Mouse (Mus musculus) lung, adult 2 months (tissue): ENCODE data around the gene Dnttip1.

Source experiments
- CTCF ChIP-seq: fragments of 200-500 bp; IDR thresholded peaks from 2 replicates; pipeline ENCODE4 v1.5.1; 2011; ENCODE audit warnings: mild to moderate bottlenecking, low read length, control low read depth; ENCODE audit not compliant: insufficient read depth
- POLR2A ChIP-seq: fragments of 200-500 bp; IDR thresholded peaks from 2 replicates; pipeline ENCODE4 v1.6.1; 2011; ENCODE audit warnings: low read depth, mild to moderate bottlenecking, control low read depth, low read length, borderline replicate concordance; ENCODE audit errors: extremely low read depth

DNA sequence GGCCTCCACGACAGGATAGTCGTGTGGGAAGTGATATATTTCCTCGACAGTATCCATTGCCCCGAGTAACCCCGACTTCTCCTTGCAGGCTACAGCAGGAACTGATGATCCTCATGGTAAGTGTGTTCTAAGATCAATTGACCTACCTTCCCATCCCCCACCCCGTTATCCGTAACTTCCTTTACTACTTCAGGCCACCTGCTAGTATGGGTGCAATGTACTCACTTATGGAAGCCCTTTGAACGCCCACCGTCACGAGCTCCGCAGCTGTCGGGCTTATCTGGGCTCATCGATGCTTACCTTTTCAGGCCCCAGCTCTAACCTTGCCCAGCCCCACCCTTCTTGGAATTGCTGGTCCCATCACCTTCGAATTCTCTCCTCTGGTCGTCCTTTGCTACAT is 24.5 kb downstream of the Dnttip1 start:
- TF ChIP-seq CTCF (no peak), POLR2A (no peak)
